In genomic region chr19:10738038-10738437, GRCm38 (mm10) we compare ENCODE assay signal across 29 mouse cellular contexts. TPM values are rescaled to one million over a fixed set of nuclear protein-coding genes. Genes with fewer than 3 reads are reported as not detected.
DNase-seq lines count a peak whose midpoint lies in the region; TF ChIP-seq lines count a peak whose summit lies in the region.
"Had no signal": no experiment of that assay in that cellular context is flagged by ENCODE, and none has a peak within 500 bp of the region (broad histone marks: within the 10 kb centered on the region; RNA-seq: fewer than 3 reads in every experiment).

No protein-coding gene starts in this region.

- H3K9me3 ChIP-seq in heart, embryonic 10.5 days: no peaks in the 10 kb centered on the region
- no peaks in the 10 kb centered on the region for H3K9me3 ChIP-seq in CH12.LX (replicated peaks; ENCODE audit: low read length)
- H3K9me3 ChIP-seq: embryonic facial prominence, embryonic 12.5 days; embryonic facial prominence, embryonic 15.5 days; forebrain, embryonic 12.5 days; forebrain, embryonic 15.5 days; heart, embryonic 12.5 days; heart, embryonic 15.5 days; hindbrain, embryonic 10.5 days; hindbrain, embryonic 13.5 days; intestine, embryonic 15.5 days had no signal

- TF ChIP-seq RAD21 in CH12.LX (IDR thresholded peaks at IDR 0.05; ENCODE audit: low read depth, low read length): no peak

- no peak overlapping the region for H3K4me3 ChIP-seq in heart, embryonic 10.5 days
- H3K4me3 ChIP-seq in thymus, adult 2 months (ENCODE audit: control insufficient read depth, insufficient read depth, low read length): peak overlapping the region; percentile 72
- peak overlapping the region in 2 of 3 experiments; percentile 37 to 60 for H3K4me3 ChIP-seq in CH12.LX (replicated peaks in 1 of 3; ENCODE audit: low read depth in 2 of 3, low read length in 2 of 3, poor library complexity in 1 of 3)
- H3K4me3 ChIP-seq in small intestine, adult 2 months (ENCODE audit: low read depth, low read length): peak overlapping the region; percentile 36; the same call in 1 of the 2 replicates
- H3K4me3 ChIP-seq: embryonic facial prominence, embryonic 12.5 days; embryonic facial prominence, embryonic 15.5 days; erythroblast, embryonic 14.5 days; forebrain, embryonic 12.5 days; forebrain, embryonic 15.5 days; heart, adult 2 months; heart, embryonic 12.5 days; heart, embryonic 15.5 days; hindbrain, embryonic 10.5 days; hindbrain, embryonic 13.5 days; intestine, embryonic 15.5 days had no signal

- H3K27me3 ChIP-seq in heart, embryonic 10.5 days (ENCODE audit: insufficient read depth, poor library complexity, severe bottlenecking): 0 out of 2 replicates have a peak, but pooled peaks cover 5% of the 10 kb centered on the region
- H3K27me3 ChIP-seq in thymus, adult 2 months (ENCODE audit: control insufficient read depth, insufficient read depth, low read length): no peaks in the 10 kb centered on the region
- H3K27me3 ChIP-seq in CH12.LX (replicated peaks): no peaks in the 10 kb centered on the region
- no peaks in the 10 kb centered on the region for H3K27me3 ChIP-seq in small intestine, adult 2 months (ENCODE audit: control insufficient read depth, insufficient read depth, low read length)
- H3K27me3 ChIP-seq: embryonic facial prominence, embryonic 12.5 days; embryonic facial prominence, embryonic 15.5 days; forebrain, embryonic 12.5 days; forebrain, embryonic 15.5 days; heart, embryonic 12.5 days; intestine, embryonic 15.5 days had no signal

- H3K4me1 ChIP-seq in heart, embryonic 10.5 days: peaks cover 14% of the 10 kb centered on the region
- H3K4me1 ChIP-seq in thymus, adult 2 months (replicated peaks; ENCODE audit: control insufficient read depth, insufficient read depth, low read length): peaks cover 77% of the 10 kb centered on the region
- H3K4me1 ChIP-seq in CH12.LX (ENCODE audit: control insufficient read depth in 1 of 2, insufficient read depth in 2 of 2): peaks cover 22 to 55% of the 10 kb centered on the region in 2 experiments
- 0 out of 2 replicates have a peak, but pooled peaks cover 3% of the 10 kb centered on the region for H3K4me1 ChIP-seq in small intestine, adult 2 months (ENCODE audit: control insufficient read depth, insufficient read depth, insufficient read length, low read length)
- H3K4me1 ChIP-seq: forebrain, embryonic 12.5 days; forebrain, embryonic 15.5 days; hindbrain, embryonic 13.5 days; intestine, embryonic 15.5 days had no signal

- dilution Hi-C loops in CH12.LX (cut with MboI; ENCODE audit: extremely low pct_ligation_motif_present, extremely low pct_unique_long_range_greater_than_20kb, low sequenced_read_pairs): no loop called here

- no peak for TF ChIP-seq POLR2A in thymus, adult 2 months (IDR thresholded peaks at IDR 0.05; ENCODE audit: control insufficient read depth, extremely low read depth, insufficient read depth, low read length, poor library complexity)
- TF ChIP-seq POLR2A in CH12.LX (IDR thresholded peaks at IDR 0.05; ENCODE audit: low read depth, low read length): no peak
- no peak for TF ChIP-seq POLR2A in small intestine, adult 2 months (IDR thresholded peaks at IDR 0.05; ENCODE audit: low read depth, low read length)

- DNase-seq in heart, embryonic 10.5 days (ENCODE audit: low spot score): peak; percentile 71
- DNase-seq in heart, adult 8-10 months (ENCODE audit: low spot score): no peak
- DNase-seq in thymus, adult 2 months: no peak
- no peak for DNase-seq in thymus, postnatal 0 days (ENCODE audit: low spot score)
- DNase-seq in CH12.LX (ENCODE audit: extremely low read depth): no peak
- no peak for DNase-seq in embryo, embryonic 9.5 days (ENCODE audit: extremely low spot score)
- DNase-seq: adrenal gland, adult 2 months; adrenal gland, postnatal 14 days; B cell, adult 2 months; cerebellum, adult 8-10 months; cerebellum, postnatal 14 days; gastrocnemius, postnatal 10 days; gastrocnemius, postnatal 36 days; heart, adult 2 months; heart, postnatal 10 days; heart, postnatal 36 days had no signal

- 0 out of 2 replicates have a peak, but pooled peaks cover 4% of the 10 kb centered on the region for H3K79me2 ChIP-seq in CH12.LX (replicated peaks; ENCODE audit: control insufficient read depth, extremely low read depth, insufficient read depth, poor library complexity, severe bottlenecking)

- no peaks in the 10 kb centered on the region for H3K36me3 ChIP-seq in heart, embryonic 10.5 days
- peaks cover 28% of the 10 kb centered on the region; the same call in 1 of the 2 replicates for H3K36me3 ChIP-seq in thymus, adult 2 months (ENCODE audit: control insufficient read depth, insufficient read depth, low read length)
- peaks cover 0 to 38% of the 10 kb centered on the region in 2 experiments for H3K36me3 ChIP-seq in CH12.LX (replicated peaks in 1 of 2; ENCODE audit: control insufficient read depth in 1 of 2, insufficient read depth in 1 of 2, low read length in 1 of 2)
- H3K36me3 ChIP-seq in small intestine, adult 2 months (ENCODE audit: control insufficient read depth, insufficient read depth, low read length): no peaks in the 10 kb centered on the region
- H3K36me3 ChIP-seq: embryonic facial prominence, embryonic 12.5 days; embryonic facial prominence, embryonic 15.5 days; forebrain, embryonic 12.5 days; forebrain, embryonic 15.5 days; heart, embryonic 12.5 days; heart, embryonic 15.5 days; hindbrain, embryonic 10.5 days; hindbrain, embryonic 13.5 days; intestine, embryonic 15.5 days had no signal

- TF ChIP-seq CTCF in thymus, adult 2 months (IDR thresholded peaks at IDR 0.05; ENCODE audit: borderline replicate concordance, control insufficient read depth, extremely low read depth, insufficient read depth, low read length, poor library complexity): no peak
- TF ChIP-seq CTCF in CH12.LX (conservative IDR thresholded peaks at IDR 0.05 in 1 of 2, IDR thresholded peaks at IDR 0.05 in 1 of 2; ENCODE audit: low read depth in 2 of 2, low read length in 2 of 2): no peak
- no peak for TF ChIP-seq CTCF in small intestine, adult 2 months (IDR thresholded peaks at IDR 0.05; ENCODE audit: extremely low read depth, insufficient read length, insufficient replicate concordance, low read depth, low read length)

- no peak overlapping the region for H3K9ac ChIP-seq in CH12.LX (ENCODE audit: insufficient read depth, low read depth)
- H3K9ac ChIP-seq: embryonic facial prominence, embryonic 12.5 days; embryonic facial prominence, embryonic 15.5 days; forebrain, embryonic 12.5 days; forebrain, embryonic 15.5 days; heart, embryonic 12.5 days; heart, embryonic 15.5 days; hindbrain, embryonic 13.5 days; intestine, embryonic 15.5 days had no signal

- no peak overlapping the region for H3K27ac ChIP-seq in heart, embryonic 10.5 days
- H3K27ac ChIP-seq in thymus, adult 2 months (ENCODE audit: control insufficient read depth, insufficient read depth, low read length): peak overlapping the region; percentile 82
- H3K27ac ChIP-seq in CH12.LX (ENCODE audit: insufficient read depth, low read depth): no peak overlapping the region
- no peak overlapping the region for H3K27ac ChIP-seq in small intestine, adult 2 months (ENCODE audit: insufficient read depth, low read depth, low read length)
- H3K27ac ChIP-seq: embryonic facial prominence, embryonic 12.5 days; embryonic facial prominence, embryonic 15.5 days; forebrain, embryonic 12.5 days; forebrain, embryonic 15.5 days; heart, adult 2 months; heart, embryonic 15.5 days; hindbrain, embryonic 10.5 days; hindbrain, embryonic 13.5 days; intestine, embryonic 15.5 days had no signal

- TF ChIP-seq EP300 in CH12.LX (IDR thresholded peaks at IDR 0.05; ENCODE audit: low read length): no peak

- H3K4me2 ChIP-seq in CH12.LX (ENCODE audit: insufficient read depth, low read depth, poor library complexity, severe bottlenecking): no peak overlapping the region
- H3K4me2 ChIP-seq: embryonic facial prominence, embryonic 12.5 days; embryonic facial prominence, embryonic 15.5 days; forebrain, embryonic 12.5 days; forebrain, embryonic 15.5 days; heart, embryonic 12.5 days; heart, embryonic 15.5 days; hindbrain, embryonic 13.5 days; intestine, embryonic 15.5 days had no signal

- WGBS in heart, embryonic 10.5 days: 84% methylated on average over 6 of the region's 6 CpGs
- WGBS in thymus, adult 2 months: 78% methylated on average over 6 of the region's 6 CpGs
- 92% methylated on average over 6 of the region's 6 CpGs for WGBS in small intestine, adult 2 months

- in situ Hi-C loops in CH12.LX (cut with MboI; ENCODE audit: low pct_ligation_motif_present, low pct_unique_long_range_greater_than_20kb, low sequenced_read_pairs): no loop called here

TF ChIP-seq in CH12.LX, 34 proteins besides CTCF, POLR2A, EP300 and RAD21 (continues in another document):
- no peak for TF ChIP-seq ELF1 (IDR thresholded peaks at IDR 0.05; ENCODE audit: low read depth, low read length)
- no peak for TF ChIP-seq NELFE (IDR thresholded peaks at IDR 0.05; ENCODE audit: low read depth, low read length)
- no peak for TF ChIP-seq PAX5 (IDR thresholded peaks at IDR 0.05; ENCODE audit: low read length)
- no peak for TF ChIP-seq RCOR1 (conservative IDR thresholded peaks at IDR 0.05; ENCODE audit: low read depth, low read length)
- TF ChIP-seq ZKSCAN1 (IDR thresholded peaks at IDR 0.05; ENCODE audit: borderline replicate concordance, low read depth, low read length): no peak
- TF ChIP-seq TCF12 (IDR thresholded peaks at IDR 0.05; ENCODE audit: low read depth, low read length): no peak
- TF ChIP-seq BHLHE40 (IDR thresholded peaks at IDR 0.05; ENCODE audit: low read depth, low read length): no peak
- no peak for TF ChIP-seq UBTF (IDR thresholded peaks at IDR 0.05; ENCODE audit: low read depth, low read length)
- no peak for TF ChIP-seq E2F4 (IDR thresholded peaks at IDR 0.05; ENCODE audit: insufficient replicate concordance, low read depth, low read length)

RNA-seq across cellular contexts. Expression of gene Cd5, which starts 0.8 kb away (rescaled TPM):
- 0.18 and 0.28 TPM in 2 replicates for polyA plus RNA-seq in heart, embryonic 10.5 days (2016; fragmentation: Nextera tagmentation; extraction: Ambion mirVana)
- under 1 TPM; 0.16 to 0.26 (median 0.21) TPM for total RNA-seq in heart, adult 8-10 months (2022)
- 250 and 282 TPM in 2 replicates for polyA plus RNA-seq in thymus, adult 2 months (2012; rRNA removed)
- 116 and 132 TPM in 2 replicates for polyA plus RNA-seq in thymus, postnatal 0 days (2015; fragmentation: Nextera tagmentation; extraction: Ambion mirVana)
- 8.7 and 9.9 TPM in 2 replicates for total RNA-seq in CH12.LX (2012; rRNA removed)
- 17.7 and 20.7 TPM in 2 replicates for total RNA-seq in CH12.LX (2014; rRNA removed)
- polyA plus RNA-seq in CH12.LX (2012; ENCODE audit: insufficient read length, low read depth): 46.8 and 51.4 TPM in 2 replicates
- 2.2 and 2.6 TPM in 2 replicates for polyA plus RNA-seq in small intestine, adult 2 months (2012; rRNA removed)
- total RNA-seq: granulocyte monocyte progenitor cell, adult 5-6 weeks; MEL had no signal
- polyA plus RNA-seq: erythroblast, embryonic 14.5 days; forebrain, embryonic 12.5 days had no signal

RNA-seq across cellular contexts. Expression of gene Vps37c, which starts 49.5 kb away (rescaled TPM):
- polyA plus RNA-seq in heart, embryonic 10.5 days (2016; fragmentation: Nextera tagmentation; extraction: Ambion mirVana): 26.5 and 26.7 TPM in 2 replicates
- total RNA-seq in heart, adult 8-10 months (2022): 10 to 100 TPM; 21.0 to 25.1 (median 23.0) TPM
- polyA plus RNA-seq in thymus, adult 2 months (2012; rRNA removed): 38.2 and 40.4 TPM in 2 replicates
- 14.6 and 19.3 TPM in 2 replicates for polyA plus RNA-seq in thymus, postnatal 0 days (2015; fragmentation: Nextera tagmentation; extraction: Ambion mirVana)
- 9.5 and 10.8 TPM in 2 replicates for total RNA-seq in CH12.LX (2012; rRNA removed)
- 4.9 and 6.2 TPM in 2 replicates for total RNA-seq in CH12.LX (2014; rRNA removed)
- polyA plus RNA-seq in CH12.LX (2012; ENCODE audit: insufficient read length, low read depth): 13.0 and 13.4 TPM in 2 replicates
- polyA plus RNA-seq in small intestine, adult 2 months (2012; rRNA removed): 20.2 and 37.6 TPM in 2 replicates

Comparison
In these comparisons a context has a peak if more than half of its experiments do, and no peak if none do; other contexts are left out.
1. RNA of gene Cd5, which starts 0.8 kb away (polyA plus RNA-seq): 250 to 282 TPM in thymus, adult 2 months, 116 to 132 TPM in thymus, postnatal 0 days and 46.8 to 51.4 TPM in CH12.LX; 2.2 to 2.6 TPM in small intestine, adult 2 months and 0.18 to 0.28 TPM in heart, embryonic 10.5 days; every median in the first group is over 10 times any median in the second.